Mouse (Mus musculus): ENCODE results near the gene Kcnmb1. TPM values are rescaled to one million over a fixed set of nuclear protein-coding genes. Genes with fewer than 3 reads are reported as not detected.

The Kcnmb1 gene
- total RNA-seq, 2 experiments from 2014 or later = 0.16 to 0.30 TPM

DNA sequence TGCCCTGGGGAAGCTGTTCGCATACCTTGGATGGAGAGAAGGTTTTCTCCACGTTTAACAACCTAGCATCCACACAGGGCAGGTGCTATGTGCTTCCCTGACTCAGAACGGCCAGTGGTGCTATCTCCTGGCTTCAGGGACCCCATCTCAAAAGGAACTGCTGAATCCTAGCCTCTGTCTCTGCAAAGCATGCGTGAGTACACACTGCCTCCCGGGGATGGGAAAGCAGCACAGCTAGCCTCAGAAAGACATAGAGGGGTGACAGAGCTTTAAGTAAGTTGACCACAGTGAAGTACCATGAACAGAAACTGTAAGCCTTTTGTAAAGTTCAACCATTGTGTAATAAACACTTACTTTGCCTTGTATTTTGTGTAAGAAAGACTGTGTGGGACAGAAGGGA, 30.7 kb downstream of the Kcnmb1 start:
- DNase-seq (ENCODE audit: extremely low spot score in 1 of 2, low spot score in 1 of 2) = no peak

- DNase-seq (ENCODE audit: extremely low spot score in 1 of 2, low spot score in 1 of 2) = no peak
These were observed 35.4 kb downstream of the Kcnmb1 start for GRCm38 (mm10) chr11:33998244-33998643.

- DNase-seq (ENCODE audit: extremely low spot score in 1 of 2, low spot score in 1 of 2) = no peak
These were observed 37.6 kb downstream of the Kcnmb1 start for GRCm38 (mm10) chr11:34000416-34000815.

DNA sequence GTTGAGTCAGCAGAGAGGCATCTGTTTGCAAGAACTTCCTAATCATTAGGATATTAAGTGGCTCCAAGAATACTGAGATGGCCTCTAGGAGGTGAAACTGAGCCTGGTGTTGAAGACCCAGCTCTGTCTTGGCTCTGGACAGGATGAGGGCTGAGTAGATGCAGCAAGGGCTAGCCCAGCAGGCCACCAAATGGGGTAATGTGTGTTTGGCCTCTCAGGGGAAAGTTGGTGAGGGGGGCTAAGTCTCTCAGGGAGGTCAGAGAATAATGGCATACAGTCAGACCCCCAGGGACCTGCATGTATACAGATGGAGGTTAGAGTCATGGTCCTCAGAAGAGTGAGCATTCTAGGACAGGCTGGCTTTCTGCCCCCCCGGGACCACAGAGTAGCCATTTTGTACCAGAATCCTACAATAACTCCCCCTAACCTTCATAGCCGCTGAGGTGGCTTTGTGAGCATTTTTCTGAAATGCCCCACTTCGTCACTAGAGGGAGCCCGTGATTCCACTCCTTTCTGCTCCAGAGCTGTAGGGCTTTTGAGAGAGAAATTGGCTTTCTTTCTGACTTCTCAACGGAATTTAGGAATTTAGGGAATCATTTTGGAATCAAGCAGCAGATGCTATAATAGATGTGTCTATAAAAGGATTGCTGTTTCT, 39.3 kb downstream of the Kcnmb1 start:
- peak; percentile 54 to 75 for DNase-seq (ENCODE audit: extremely low spot score in 1 of 2, low spot score in 1 of 2)

DNA sequence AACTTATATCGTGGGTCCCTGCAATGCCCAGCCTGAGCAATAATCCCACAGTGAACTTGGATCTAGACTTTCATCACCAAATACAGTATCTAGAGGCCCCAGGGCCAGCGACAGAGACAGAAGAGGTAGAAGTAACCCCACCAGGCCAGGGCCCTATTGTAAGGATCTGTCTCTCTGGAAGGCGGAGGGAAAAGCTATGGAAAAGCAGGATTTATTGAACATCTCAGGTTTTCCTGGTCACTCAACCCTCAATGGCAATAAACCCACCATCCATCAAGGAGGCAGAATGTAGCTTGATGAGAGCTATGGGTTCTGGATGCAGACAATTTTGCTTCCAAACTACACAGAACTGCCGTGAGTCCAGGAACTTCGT, 39.8 kb downstream of the Kcnmb1 start:
- no peak for DNase-seq (ENCODE audit: extremely low spot score in 1 of 2, low spot score in 1 of 2)

- no peak for DNase-seq (ENCODE audit: extremely low spot score in 1 of 2, low spot score in 1 of 2)
These were observed 44.8 kb downstream of the Kcnmb1 start for GRCm38 (mm10) chr11:34007616-34008015.

- no peak for DNase-seq (ENCODE audit: extremely low spot score in 1 of 2, low spot score in 1 of 2)
These were observed 45.4 kb downstream of the Kcnmb1 start for GRCm38 (mm10) chr11:34008214-34008613.

- DNase-seq (ENCODE audit: extremely low spot score in 1 of 2, low spot score in 1 of 2) = peak; percentile 20 to 60
These were observed 45.9 kb downstream of the Kcnmb1 start for GRCm38 (mm10) chr11:34008702-34009101.

DNA sequence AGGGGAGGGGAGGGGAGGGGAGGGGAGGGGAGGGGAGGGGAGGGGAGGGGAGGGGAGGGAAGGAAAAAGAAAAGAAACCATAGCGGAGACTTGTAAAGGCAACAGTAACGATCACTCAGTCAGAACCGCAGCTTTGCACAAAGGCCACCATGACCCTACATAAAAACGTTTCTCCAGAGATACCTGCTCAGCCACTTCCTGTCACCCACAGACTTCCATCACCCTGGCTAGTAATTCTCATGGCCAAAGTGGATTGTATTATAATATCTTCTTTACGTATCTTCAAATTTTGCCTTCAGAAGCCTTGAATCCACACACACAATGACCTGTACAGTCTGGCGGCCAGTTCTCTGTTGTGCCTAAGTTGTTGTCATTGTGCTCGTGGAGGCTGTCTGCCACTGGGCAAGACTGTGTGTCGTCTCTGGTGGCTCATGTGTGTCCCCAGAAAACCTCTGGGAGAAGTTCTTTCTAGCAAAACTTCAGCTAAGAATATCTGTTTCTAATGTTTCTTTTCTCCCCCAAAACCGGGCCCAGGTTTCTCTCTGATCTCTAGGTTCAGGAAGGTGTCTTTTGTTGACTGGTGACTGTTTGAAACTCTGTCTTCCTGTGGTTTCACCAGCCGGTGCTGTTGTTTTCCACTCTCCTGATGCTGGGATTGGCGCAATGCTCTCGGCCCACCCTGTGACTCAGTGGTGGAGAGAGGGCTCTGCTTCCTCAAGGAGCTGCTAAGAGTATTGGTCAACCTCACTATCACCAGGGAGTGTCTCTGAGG, 46.7 kb downstream of the Kcnmb1 start:
- DNase-seq (ENCODE audit: extremely low spot score in 1 of 2, low spot score in 1 of 2) = no peak

DNA sequence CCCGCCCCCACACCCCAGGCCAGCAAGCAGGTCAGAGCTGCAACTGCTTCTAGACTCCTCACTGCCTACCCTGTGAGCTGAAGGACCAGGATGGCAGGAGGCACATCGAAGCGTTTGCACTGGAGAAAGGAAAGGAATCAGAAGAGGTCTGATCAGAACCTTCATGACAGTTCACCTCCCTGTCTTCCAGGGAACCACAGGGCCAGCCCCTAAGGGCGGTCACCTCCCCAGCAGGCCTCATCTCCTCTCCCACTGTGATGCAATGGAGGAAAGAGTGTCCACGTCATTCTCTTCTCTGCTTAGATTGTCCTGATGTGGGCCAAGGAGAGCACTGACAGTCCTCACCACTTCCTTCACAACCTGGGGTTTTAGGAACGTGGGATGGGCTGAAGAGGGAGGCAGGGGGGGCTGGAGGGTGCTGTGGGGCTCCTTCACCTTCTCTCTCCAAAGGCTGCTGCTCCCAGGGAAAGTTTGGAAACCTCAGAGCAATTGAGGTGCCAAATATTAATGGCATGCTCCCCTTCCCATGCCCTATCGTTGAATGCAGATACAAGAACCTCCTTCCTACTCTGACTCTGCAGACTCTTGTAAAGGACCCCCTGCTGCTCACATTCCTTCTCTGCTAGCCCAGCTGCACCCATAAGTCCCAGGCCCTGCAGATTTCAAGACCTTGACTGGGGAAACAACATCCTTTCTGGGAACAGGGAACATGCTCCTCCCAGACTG, 47.5 kb downstream of the Kcnmb1 start:
- DNase-seq (ENCODE audit: extremely low spot score in 1 of 2, low spot score in 1 of 2) = no peak

DNA sequence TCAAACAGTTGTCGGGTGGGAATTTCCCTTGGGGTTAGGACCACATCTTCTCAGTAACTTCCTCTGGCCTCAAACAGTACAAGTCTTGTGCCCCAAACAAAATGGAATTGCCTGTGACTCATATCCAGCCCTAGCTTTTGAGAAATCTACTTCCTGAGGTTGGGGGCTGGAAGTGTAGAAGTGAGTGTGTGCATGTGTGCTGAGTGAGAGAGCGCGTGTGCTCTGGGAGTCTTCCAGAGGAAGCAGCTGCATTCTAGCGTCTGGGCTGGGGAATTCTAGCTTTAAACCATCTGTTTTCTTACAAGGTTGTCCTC, 48.0 kb downstream of the Kcnmb1 start:
- no peak for DNase-seq (ENCODE audit: extremely low spot score in 1 of 2, low spot score in 1 of 2)

DNA sequence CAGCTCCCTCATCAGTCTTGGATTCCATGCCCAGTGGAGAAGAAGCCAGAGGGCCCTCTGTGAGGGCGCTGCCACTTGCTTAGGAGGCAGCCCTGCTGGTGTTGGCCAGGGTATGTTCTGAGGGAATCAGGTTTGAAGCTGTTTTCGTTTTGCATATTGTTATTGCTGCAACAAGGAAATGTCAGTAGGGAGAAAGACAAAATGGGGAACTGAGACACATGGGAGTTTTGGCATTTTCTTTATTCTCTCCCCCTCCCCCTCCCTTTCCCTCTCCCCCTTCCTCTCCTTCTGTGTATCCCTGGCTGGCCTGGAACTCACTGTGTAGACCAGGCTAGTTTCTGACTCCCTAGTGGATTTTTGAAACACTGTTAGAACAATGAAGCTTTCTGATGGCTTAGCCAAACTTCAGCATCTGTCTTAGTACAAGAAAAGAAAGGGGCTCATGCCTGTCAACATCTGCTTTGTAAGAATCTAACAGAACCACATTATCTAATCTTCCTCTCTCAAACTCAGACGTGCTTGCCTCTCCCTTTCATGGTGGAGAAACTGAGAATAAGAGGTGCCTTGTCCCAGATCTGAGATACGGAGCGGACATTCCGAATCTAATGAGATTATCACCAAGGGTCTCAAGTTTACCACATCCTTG, 49.3 kb downstream of the Kcnmb1 start:
- no peak for DNase-seq (ENCODE audit: extremely low spot score in 1 of 2, low spot score in 1 of 2)

Other genes with a start within 250 kb of the Kcnmb1 start
- 10 to 100 TPM; 23.0 to 24.2 TPM for gene Kcnip1, start 30.1 kb downstream of the Kcnmb1 start, total RNA-seq (2021)
- 1 to 10 TPM; 3.2 to 3.3 TPM for gene Lcp2, start 83.9 kb downstream of the Kcnmb1 start, total RNA-seq (2021)
- gene 4930469K13Rik, start 135.5 kb downstream of the Kcnmb1 start, total RNA-seq (2021) = not detected
- not detected for gene Foxi1, start 245.1 kb downstream of the Kcnmb1 start, total RNA-seq (2021)

All from layer of hippocampus, postnatal 25 days (tissue).